Mouse (Mus musculus) thymus, postnatal 25 days (tissue): ENCODE measurements around the gene Cog2.

Experiments
- DNase-seq: peaks from one replicate; pipeline ENCODE4 v3.0.0; 2022

Gene Cog2

GRCm38 (mm10) chr8:124517142-124517541 is 3.4 kb upstream of the Cog2 start:
- DNase-seq = no peak

GRCm38 (mm10) chr8:124521946-124522345 is 1.4 kb downstream of the Cog2 start:
- DNase-seq = no peak

- DNase-seq = no peak
Observed at GRCm38 (mm10) chr8:124526261-124526660, 5.7 kb downstream of the Cog2 start.

DNA sequence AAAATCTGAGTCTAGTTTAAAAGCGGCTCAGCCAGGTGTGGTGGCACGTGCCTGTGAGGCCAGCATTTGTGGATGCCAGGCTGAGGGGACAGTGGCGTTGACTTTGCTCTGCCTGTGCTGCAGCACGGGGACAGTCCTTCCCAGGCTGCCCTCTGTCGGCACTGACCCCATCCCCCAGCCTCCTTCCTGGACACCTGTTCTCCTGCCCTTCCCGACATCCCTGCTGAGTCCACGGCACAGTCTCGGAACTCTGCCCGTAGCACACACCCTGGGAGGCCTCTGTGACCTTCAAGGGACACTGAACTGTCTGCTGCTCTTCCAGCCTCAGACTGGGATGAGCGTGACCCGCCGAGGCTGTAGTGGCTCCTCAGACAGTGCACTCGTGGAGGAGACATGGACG is 9.5 kb downstream of the Cog2 start:
- DNase-seq = no peak

- no peak for DNase-seq
Observed at GRCm38 (mm10) chr8:124530556-124530955, 10.0 kb downstream of the Cog2 start.

DNA sequence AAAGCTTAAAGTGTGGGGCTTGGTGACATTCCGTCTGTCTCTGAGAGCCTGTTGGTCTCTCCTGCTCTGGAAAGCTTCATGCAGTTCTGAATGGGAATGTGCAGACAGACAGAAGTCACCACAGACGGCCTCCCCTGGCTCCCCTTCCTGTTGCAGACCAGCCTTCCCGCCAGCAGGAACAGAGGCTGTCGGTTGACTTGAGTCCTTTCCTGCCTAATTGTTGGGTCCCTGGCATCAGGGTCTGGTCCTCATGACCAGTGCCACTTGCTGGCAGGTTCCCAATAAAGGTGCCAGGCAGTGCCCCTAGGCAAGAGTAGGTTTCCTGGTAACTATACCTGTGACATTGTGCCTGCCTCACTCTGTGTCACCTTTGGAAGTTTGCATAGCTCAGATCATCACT is 10.4 kb downstream of the Cog2 start:
- DNase-seq = no peak

DNA sequence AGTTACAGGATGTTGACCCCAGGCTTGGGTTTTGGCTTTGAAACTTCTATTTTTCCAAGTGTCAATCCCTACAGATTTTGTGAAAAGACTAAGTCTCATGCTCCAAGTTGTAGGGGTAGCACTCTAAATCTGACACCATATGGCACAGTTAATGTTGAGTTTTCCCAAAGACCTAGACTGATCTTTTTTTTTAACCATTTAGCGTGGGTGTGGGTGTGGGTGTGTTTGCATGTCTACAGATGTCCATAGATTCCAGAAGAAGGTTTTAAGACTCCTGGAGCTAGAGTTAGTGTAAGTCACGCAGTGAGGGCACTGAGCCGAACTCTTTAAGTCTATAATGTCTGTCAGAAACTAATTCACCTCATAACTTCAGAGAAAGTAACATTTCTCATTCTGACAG is 12.1 kb downstream of the Cog2 start:
- DNase-seq = no peak

- no peak for DNase-seq
Observed at GRCm38 (mm10) chr8:124535451-124535850, 14.9 kb downstream of the Cog2 start.

DNA sequence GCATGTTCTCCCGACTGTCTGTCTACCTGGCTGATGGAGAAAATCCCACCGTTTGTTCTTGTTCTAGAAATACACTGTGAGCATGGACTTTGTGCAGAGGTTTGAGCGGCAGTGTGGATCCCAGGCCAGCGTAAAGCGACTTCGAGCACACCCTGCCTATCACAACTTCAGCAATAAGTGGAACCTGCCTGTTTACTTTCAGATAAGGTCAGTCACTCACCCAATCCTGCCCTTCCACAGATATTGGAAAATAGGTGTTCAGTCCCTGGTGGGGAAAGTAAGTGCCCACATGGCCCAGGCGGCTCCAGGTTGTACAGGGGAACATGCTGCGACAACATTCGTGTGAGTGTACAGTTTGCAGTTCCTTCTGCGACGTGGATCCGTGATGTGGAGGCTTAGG is 20.3 kb downstream of the Cog2 start:
- DNase-seq = no peak

GRCm38 (mm10) chr8:124542001-124542400 is 21.4 kb downstream of the Cog2 start:
- DNase-seq = no peak

DNA sequence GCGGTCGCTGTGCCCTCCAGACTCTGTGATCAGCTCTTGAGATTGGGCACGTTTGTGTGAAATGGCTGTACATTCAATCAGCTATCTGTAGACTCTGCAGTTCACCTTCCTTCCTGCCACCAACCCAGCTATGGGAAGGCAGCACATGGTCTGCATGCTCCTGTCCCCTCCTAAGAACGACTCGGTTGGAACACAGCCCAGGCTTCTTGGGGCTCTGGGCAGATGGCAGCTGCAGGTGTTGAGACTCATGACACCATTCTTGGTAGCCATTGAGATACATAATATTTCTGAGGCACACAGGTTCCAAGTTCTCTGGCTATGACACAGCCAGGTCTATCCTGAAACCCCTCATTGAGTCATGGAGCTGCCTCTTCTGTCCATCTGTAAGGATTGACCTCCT is 22.7 kb downstream of the Cog2 start:
- no peak for DNase-seq

GRCm38 (mm10) chr8:124546371-124546770 is 25.8 kb downstream of the Cog2 start:
- DNase-seq = no peak

- DNase-seq = no peak
Observed at GRCm38 (mm10) chr8:124546815-124547214, 26.2 kb downstream of the Cog2 start.

DNA sequence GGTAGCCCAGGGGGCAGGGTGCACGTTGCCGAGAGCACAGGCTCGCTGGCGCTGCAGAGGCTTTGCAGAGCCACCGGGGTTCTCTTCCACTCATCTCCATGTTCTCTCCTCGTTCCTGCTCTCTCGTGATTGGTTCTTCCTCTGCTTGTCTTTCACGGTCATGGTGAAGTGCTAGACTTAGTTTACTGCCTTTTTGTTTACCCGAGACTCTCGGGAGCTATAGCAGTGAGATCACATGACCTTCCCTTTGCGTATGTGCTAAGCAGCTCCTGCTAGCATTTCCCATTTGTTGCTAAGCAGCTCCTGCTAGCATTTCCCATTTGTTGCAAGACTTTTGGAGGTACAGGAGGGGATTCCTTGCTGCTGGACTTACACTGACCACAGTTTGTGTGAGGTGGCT is 26.7 kb downstream of the Cog2 start:
- DNase-seq = no peak

DNA sequence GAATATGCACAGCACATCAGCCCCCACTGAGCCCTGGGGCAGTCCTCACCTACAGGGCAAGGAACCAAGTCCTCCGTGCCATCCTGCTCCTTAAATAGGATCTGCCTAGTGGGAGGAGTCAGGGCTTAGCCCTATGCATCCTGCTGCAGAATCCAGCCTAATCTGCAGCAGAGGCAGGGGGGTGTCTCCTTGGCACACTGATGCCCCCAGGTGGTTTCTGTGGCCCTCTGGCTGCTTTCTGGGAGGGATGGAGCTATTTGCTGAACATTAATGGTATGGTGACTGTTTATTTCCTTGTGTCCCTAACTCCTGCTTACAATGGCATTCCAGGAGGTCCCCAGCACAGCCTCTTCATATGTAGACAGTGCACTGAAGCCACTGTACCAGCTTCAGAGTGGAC is 27.6 kb downstream of the Cog2 start:
- no peak for DNase-seq

DNA sequence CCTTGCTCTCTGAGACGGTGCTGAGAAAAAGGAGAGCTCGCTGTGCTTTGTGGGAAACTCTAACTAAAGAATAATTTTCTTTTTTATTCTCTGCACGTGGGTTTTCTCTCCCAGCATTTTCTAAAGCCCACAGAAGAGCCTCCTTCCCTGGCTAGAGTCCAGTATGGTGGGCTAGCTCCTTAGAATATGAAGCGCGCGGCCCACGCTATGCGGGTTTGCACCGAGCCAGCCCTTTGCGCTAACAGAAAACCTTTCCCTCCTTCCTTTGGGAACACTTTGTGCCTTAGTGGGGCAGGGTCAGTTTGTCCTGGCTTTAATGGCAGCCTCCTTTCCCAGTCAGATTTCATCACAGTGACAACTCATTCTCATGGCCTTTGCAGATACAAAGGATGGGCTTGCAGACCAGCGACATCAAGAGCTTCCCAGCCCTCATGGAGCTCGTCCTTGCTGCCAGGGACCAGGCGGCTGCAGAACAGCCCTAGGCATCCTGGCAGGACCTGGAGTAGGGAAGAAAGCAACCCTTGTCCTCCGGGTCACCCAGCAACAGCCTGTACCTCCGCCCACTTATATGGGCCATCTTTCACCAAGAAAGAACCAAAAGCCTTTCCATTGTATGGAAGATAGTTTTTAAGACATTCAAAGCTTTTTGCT is 30.6 kb downstream of the Cog2 start:
- no peak for DNase-seq

GRCm38 (mm10) chr8:124555113-124555750 is 34.7 kb downstream of the Cog2 start:
- no peak for DNase-seq

DNA sequence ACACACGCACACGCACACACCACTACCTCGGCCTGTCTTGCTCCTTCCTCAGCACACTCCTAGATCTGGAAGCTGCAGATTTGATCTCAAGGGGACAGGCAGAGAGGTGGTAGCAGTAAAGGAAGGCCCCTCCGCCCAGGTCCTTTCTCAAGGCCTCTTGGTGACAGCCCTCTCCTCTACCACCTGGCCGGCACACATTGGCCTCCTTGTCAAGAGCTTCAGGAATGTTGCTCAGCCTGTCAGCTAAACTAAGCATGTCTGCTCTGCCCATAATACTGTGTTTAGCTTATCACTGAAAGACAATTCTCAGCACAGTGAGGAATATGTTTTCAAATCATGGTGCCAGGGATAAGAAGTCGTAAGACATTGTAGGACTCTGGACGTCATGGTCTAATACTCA is 35.6 kb downstream of the Cog2 start:
- no peak for DNase-seq

GRCm38 (mm10) chr8:124556658-124557057 is 36.1 kb downstream of the Cog2 start:
- DNase-seq = no peak

GRCm38 (mm10) chr8:124557476-124557875 is 36.9 kb downstream of the Cog2 start:
- no peak for DNase-seq

- no peak for DNase-seq
Observed at GRCm38 (mm10) chr8:124567126-124567525, 46.6 kb downstream of the Cog2 start.

- no peak for DNase-seq
Observed at GRCm38 (mm10) chr8:124567584-124567983, 47.0 kb downstream of the Cog2 start.

DNA sequence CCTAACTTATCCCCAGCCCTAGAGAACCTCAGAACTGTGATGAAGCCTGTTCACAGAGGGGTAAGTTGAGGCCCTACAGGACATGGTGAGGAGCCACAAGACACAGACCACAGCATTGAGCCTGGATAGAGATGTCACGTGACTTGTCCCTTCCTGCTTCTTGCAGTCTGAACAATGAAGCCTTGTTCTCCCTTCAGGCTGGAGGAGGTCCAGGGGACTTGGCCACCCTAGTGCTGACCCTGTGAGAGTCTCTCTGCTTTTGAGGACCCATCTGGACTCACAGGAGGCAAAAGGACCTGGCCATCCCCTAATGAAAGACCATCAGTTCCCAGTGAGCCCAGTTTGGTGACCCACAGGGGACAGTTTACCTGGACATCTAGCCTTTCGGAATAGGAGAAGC is 48.5 kb downstream of the Cog2 start:
- no peak for DNase-seq

GRCm38 (mm10) chr8:124569593-124569992 is 49.0 kb downstream of the Cog2 start, which contains the start of gene Agt:
Gene Agt (minus strand): TSS chr8:124569706.
- no peak for DNase-seq
